Mouse (Mus musculus): ENCODE results near the gene Lgi1. TPM values are rescaled to one million over a fixed set of nuclear protein-coding genes. Genes with fewer than 3 reads are reported as not detected.

Gene Lgi1
- polyA plus RNA-seq, 1 experiment, result 0.04 TPM

DNA sequence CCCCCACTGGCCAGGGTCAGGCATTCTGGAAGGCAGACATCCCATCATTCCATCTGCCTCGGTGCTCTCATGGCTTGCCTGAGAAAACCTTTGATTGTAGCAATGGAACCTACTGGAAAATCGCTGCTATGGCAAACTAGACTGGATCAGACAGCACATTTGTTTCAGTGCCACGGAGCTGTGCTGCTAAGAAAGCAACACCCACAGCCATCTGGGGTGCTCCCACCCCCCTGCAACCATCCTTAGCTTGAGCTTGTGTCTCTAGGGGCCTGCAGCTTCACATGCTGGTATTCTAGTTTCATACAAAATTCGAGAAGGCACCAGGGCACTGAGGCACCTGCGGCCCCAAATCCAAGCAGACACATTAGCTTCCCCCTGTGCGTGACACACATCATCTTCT, 27.1 kb downstream of the Lgi1 start:
- H3K4me1 ChIP-seq (replicated peaks; ENCODE audit: control insufficient read depth, insufficient read depth, low read length), result no peaks in the 10 kb centered on the region
- no peak overlapping the region for H3K4me3 ChIP-seq (ENCODE audit: control insufficient read depth, insufficient read depth, low read length)
- no peak overlapping the region for H3K27ac ChIP-seq (ENCODE audit: control insufficient read depth, insufficient read depth, low read length)
- no peak for TF ChIP-seq CTCF (IDR thresholded peaks at IDR 0.05; ENCODE audit: borderline replicate concordance, control insufficient read depth, extremely low read depth, insufficient read depth, low read length, poor library complexity)
- no peaks in the 10 kb centered on the region for H3K27me3 ChIP-seq (ENCODE audit: control insufficient read depth, insufficient read depth, low read length)
- DNase-seq, result no peak
- H3K36me3 ChIP-seq (ENCODE audit: control insufficient read depth, insufficient read depth, low read length), result no peaks in the 10 kb centered on the region
- 91% methylated on average over 6 of the region's 6 CpGs for WGBS

DNA sequence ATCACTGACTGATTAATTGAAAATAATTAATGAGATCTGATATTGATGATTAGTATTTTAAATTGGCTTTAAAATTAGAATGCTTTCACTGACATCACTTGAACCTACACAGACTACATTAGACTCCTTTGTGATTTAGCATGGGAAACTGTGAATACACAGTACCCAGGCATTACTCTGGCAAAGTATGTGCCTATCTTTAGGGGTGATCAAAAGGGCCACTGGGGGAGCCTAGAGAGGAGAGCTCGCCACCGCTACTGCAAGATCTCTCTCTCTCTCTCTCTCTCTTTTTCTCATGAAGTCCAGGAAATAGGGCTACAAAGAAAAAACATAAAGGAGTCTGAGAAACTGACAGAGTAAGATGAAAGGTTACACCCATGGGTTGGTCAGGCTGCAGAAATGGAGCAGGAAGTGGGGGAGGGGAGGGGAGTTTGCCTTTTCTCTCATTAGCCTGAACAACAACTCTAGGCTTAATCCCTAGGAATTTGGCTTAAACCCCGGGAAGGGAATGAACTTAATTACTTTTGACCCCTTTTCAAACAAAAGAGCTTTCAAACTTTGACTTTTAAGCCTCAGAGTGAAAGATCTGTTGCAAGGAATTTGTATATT, 33.8 kb downstream of the Lgi1 start:
- TF ChIP-seq POLR2A (IDR thresholded peaks at IDR 0.05; ENCODE audit: control insufficient read depth, extremely low read depth, insufficient read depth, low read length, poor library complexity), result no peak
- TF ChIP-seq CTCF (IDR thresholded peaks at IDR 0.05; ENCODE audit: borderline replicate concordance, control insufficient read depth, extremely low read depth, insufficient read depth, low read length, poor library complexity), result no peak
- no peaks in the 10 kb centered on the region for H3K27me3 ChIP-seq (ENCODE audit: control insufficient read depth, insufficient read depth, low read length)
- H3K36me3 ChIP-seq (ENCODE audit: control insufficient read depth, insufficient read depth, low read length), result no peaks in the 10 kb centered on the region
- no peak overlapping the region for H3K27ac ChIP-seq (ENCODE audit: control insufficient read depth, insufficient read depth, low read length)
- peak; percentile 10 for DNase-seq
- 8% methylated on average over 3 of the region's 3 CpGs for WGBS
- no peak overlapping the region for H3K4me3 ChIP-seq (ENCODE audit: control insufficient read depth, insufficient read depth, low read length)
- H3K4me1 ChIP-seq (replicated peaks; ENCODE audit: control insufficient read depth, insufficient read depth, low read length), result peaks cover 4% of the 10 kb centered on the region

DNA sequence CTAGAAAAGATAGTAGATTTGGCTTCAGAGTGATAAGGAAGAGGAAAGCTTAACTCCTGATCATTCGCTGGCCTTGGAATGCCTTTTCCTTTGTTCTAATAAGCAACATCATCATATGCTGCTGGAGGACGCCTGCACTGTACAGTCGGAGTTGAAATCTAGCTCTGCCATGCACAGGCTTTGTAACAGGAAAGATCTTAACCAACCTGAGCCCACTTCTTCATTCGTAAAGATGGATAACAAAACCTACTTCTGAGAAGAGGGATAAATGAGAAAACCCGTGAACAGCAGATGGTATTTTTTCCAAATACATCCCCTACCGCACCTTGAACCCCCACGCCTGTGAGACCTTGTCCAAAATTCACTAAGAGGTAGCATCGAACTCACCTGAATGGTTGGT, 43.8 kb downstream of the Lgi1 start:
- Histone ChIP-seq H3K4me1 (replicated peaks; ENCODE audit: control insufficient read depth, insufficient read depth, low read length) (no peaks in the 10 kb centered on the region), H3K27me3 (ENCODE audit: control insufficient read depth, insufficient read depth, low read length) (no peaks in the 10 kb centered on the region; the same call in 1 of the 2 replicates), H3K36me3 (ENCODE audit: control insufficient read depth, insufficient read depth, low read length) (no peaks in the 10 kb centered on the region), H3K27ac (ENCODE audit: control insufficient read depth, insufficient read depth, low read length) (no peak overlapping the region), H3K4me3 (ENCODE audit: control insufficient read depth, insufficient read depth, low read length) (no peak overlapping the region)
- no peak for TF ChIP-seq POLR2A (IDR thresholded peaks at IDR 0.05; ENCODE audit: control insufficient read depth, extremely low read depth, insufficient read depth, low read length, poor library complexity)
- no peak for TF ChIP-seq CTCF (IDR thresholded peaks at IDR 0.05; ENCODE audit: borderline replicate concordance, control insufficient read depth, extremely low read depth, insufficient read depth, low read length, poor library complexity)
- 91% methylated on average over 8 of the region's 8 CpGs for WGBS
- no peak for DNase-seq

DNA sequence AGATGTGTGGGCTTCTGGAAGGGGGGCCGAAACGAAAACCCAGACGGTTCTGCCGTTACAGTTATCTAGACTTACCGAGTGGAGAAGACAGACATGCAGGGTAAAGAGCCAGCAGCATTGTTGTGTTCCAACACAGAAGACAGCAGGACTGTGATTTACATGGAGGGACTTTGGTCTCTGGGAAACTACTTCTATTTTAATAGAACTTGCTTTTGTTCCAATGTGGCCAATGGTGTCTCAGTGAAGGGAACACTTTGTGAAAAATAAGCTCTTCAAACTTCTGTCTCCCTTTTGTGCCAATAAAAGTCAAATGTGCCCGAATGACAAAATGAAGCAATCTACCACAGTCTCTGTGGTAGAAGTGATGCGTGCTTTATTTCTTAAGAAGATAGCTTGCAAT, 50.8 kb downstream of the Lgi1 start:
- no peak for DNase-seq
- Histone ChIP-seq H3K36me3 (ENCODE audit: control insufficient read depth, insufficient read depth, low read length) (no peaks in the 10 kb centered on the region), H3K4me3 (ENCODE audit: control insufficient read depth, insufficient read depth, low read length) (no peak overlapping the region), H3K27me3 (ENCODE audit: control insufficient read depth, insufficient read depth, low read length) (no peaks in the 10 kb centered on the region), H3K4me1 (replicated peaks; ENCODE audit: control insufficient read depth, insufficient read depth, low read length) (no peaks in the 10 kb centered on the region), H3K27ac (ENCODE audit: control insufficient read depth, insufficient read depth, low read length) (no peak overlapping the region)
- no peak for TF ChIP-seq CTCF (IDR thresholded peaks at IDR 0.05; ENCODE audit: borderline replicate concordance, control insufficient read depth, extremely low read depth, insufficient read depth, low read length, poor library complexity)
- TF ChIP-seq POLR2A (IDR thresholded peaks at IDR 0.05; ENCODE audit: control insufficient read depth, extremely low read depth, insufficient read depth, low read length, poor library complexity), result no peak
- 91% methylated on average over 7 of the region's 7 CpGs for WGBS

DNA sequence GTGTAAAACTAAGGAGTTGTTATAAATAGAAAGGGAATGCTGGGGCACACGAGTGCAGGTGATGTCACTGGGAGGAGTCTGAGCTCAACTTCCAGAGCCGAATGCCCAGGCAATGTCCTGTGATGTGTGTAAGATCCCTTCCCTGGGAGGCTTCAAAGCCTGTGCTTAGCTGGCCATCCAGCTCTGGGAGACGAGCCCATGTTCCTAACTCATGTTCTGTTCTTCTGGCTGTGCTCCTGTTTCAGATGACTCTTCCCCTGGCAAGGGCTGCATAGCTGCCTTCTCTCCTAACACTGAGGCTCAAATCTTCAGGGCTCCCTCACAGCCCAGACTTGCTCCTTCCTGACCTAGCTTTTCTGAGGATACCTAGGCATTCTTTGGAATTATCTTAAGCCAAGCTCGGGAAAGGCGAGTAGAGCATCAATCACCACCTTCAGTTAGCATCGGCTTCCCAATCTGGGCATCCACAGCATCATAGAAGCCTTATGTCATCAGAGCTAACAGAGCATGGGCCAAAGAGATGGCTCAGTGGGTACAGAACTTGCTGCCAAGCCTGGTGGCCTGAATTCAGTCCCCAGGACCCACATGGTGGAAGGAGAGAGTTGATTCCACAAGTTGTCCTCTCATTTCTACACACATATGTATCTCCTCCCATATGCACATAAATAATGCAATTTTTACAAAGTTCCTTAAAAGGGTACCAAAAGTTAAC, 52.4 kb downstream of the Lgi1 start:
- Histone ChIP-seq H3K36me3 (ENCODE audit: control insufficient read depth, insufficient read depth, low read length) (no peaks in the 10 kb centered on the region), H3K4me3 (ENCODE audit: control insufficient read depth, insufficient read depth, low read length) (no peak overlapping the region), H3K27me3 (ENCODE audit: control insufficient read depth, insufficient read depth, low read length) (no peaks in the 10 kb centered on the region), H3K4me1 (replicated peaks; ENCODE audit: control insufficient read depth, insufficient read depth, low read length) (no peaks in the 10 kb centered on the region), H3K27ac (ENCODE audit: control insufficient read depth, insufficient read depth, low read length) (no peak overlapping the region)
- TF ChIP-seq POLR2A (IDR thresholded peaks at IDR 0.05; ENCODE audit: control insufficient read depth, extremely low read depth, insufficient read depth, low read length, poor library complexity) (no peak), CTCF (IDR thresholded peaks at IDR 0.05; ENCODE audit: borderline replicate concordance, control insufficient read depth, extremely low read depth, insufficient read depth, low read length, poor library complexity) (no peak)
- DNase-seq, result no peak
- WGBS, result 84% methylated on average over 6 of the region's 6 CpGs

GRCm38 (mm10) chr19:38318308-38318707, 54.0 kb downstream of the Lgi1 start:
- H3K36me3 ChIP-seq (ENCODE audit: control insufficient read depth, insufficient read depth, low read length), result no peaks in the 10 kb centered on the region
- no peaks in the 10 kb centered on the region for H3K27me3 ChIP-seq (ENCODE audit: control insufficient read depth, insufficient read depth, low read length)
- WGBS, result 92% methylated on average over 4 of the region's 4 CpGs
- H3K4me1 ChIP-seq (replicated peaks; ENCODE audit: control insufficient read depth, insufficient read depth, low read length), result no peaks in the 10 kb centered on the region
- no peak overlapping the region for H3K4me3 ChIP-seq (ENCODE audit: control insufficient read depth, insufficient read depth, low read length)
- TF ChIP-seq CTCF (IDR thresholded peaks at IDR 0.05; ENCODE audit: borderline replicate concordance, control insufficient read depth, extremely low read depth, insufficient read depth, low read length, poor library complexity), result no peak
- no peak for TF ChIP-seq POLR2A (IDR thresholded peaks at IDR 0.05; ENCODE audit: control insufficient read depth, extremely low read depth, insufficient read depth, low read length, poor library complexity)
- no peak overlapping the region for H3K27ac ChIP-seq (ENCODE audit: control insufficient read depth, insufficient read depth, low read length)
- no peak for DNase-seq
